Mouse (Mus musculus): ENCODE data around the gene Cuzd1.

Cuzd1 gene

DNA sequence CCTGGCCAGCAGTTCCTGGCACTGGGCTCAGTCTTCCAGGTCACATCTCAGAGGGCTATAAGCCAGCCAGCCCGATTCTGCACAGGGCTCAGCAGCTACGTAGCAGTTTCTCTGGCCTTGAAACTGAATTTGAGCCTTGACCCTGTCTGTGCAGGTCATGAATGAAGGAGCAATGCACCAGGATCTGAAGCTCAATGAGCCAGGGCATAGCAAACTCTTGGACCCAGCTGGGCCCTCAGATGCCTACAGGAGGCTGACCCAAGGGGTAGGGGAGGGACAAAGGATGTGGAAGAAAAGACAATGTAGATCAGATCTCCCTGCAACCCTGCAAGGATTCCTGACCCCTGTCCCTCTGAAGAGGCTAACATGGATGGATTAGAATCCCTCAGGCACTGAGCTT is at the start of gene Cuzd1:
Cuzd1 (minus strand) TSS at position 101 of the 400 bp plus-strand sequence.
- in situ Hi-C loops (cut with MboI; ENCODE audit: unreplicated experiment in 2 of 2) = no loop called here

DNA sequence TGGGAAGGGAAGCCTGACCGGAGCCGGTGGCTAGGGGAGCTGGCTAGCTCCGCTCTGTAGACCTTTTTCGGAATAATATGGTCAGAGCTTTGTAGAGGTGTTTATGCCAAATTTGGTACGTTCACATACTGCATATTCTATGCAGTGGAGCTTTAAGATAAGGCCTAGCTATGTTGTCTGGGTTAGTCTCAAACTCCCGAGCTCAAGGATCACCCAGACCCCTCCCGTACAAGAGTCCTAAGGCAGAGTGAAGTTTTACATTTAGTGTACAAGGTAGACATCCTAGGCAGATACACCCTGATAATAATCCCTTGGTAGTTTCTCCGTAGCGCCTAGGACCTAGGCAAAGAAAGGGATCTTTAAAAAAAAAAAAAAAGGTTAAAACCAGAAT is 49.4 kb upstream of the Cuzd1 start:
- in situ Hi-C loops (cut with MboI; ENCODE audit: unreplicated experiment in 2 of 2) = loop anchor here (5.0 to 25.0 kb wide), 5 partner anchors 36 to 1759 kb away; no protein-coding TSS in a partner anchor

GRCm38 (mm10) chr7:131370648-131371469 is 48.8 kb upstream of the Cuzd1 start, which contains the start of gene Pstk:
Gene Pstk (plus strand): TSS chr7:131371141.
- in situ Hi-C loops (cut with MboI; ENCODE audit: unreplicated experiment in 2 of 2) = loop anchor here (5.0 to 25.0 kb wide), 5 partner anchors 36 to 1759 kb away; no protein-coding TSS in a partner anchor

- in situ Hi-C loops (cut with MboI; ENCODE audit: unreplicated experiment in 2 of 2) = loop anchor here (5.0 to 25.0 kb wide), 8 partner anchors 43 to 1752 kb away; partner anchors contain the start of gene Bub3 (in 1 of the 2)
Observed at GRCm38 (mm10) chr7:131364131-131364530, 42.0 kb upstream of the Cuzd1 start.

DNA sequence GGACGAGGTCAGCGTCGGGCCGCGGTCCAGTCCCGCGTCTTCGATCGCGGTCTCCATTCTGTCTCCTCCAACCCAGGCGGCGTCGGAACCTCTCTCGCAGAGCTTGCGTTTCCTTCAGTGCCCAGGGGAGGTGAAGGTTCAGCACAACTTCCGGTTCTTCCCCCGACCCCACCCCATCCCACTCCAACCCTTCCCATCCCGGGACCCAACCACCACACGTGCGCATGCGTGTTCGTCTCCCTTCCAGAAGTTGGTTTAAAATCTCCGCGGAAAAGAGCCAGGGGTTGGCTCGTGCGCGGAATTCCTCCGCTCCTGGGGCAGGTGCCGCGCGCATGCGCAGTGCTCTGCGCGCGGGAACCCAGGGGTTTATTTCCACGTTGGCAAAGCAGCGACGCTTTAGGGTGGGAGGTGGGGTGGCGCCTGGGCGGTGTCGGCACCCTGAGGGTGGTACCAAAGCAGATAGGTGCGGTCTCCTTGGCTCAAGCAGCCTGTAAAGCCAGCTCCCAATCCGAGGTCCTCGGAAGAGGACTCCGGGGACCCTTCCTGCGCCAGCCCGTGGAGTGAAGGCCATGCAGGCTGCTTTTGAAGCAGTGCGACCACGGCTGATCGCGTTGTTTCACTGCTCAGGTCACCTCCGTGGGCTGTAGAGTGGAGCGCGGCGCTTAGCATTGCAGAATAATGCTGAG is 40.7 kb upstream of the Cuzd1 start, which contains the start of gene 2310057M21Rik:
2310057M21Rik (minus strand) TSS at position 145 of the 686 bp plus-strand sequence.
- in situ Hi-C loops (cut with MboI; ENCODE audit: unreplicated experiment in 2 of 2) = loop anchor here (5.0 to 25.0 kb wide), 8 partner anchors 45 to 1750 kb away; partner anchors contain the start of gene Bub3 (in 1 of the 2)

DNA sequence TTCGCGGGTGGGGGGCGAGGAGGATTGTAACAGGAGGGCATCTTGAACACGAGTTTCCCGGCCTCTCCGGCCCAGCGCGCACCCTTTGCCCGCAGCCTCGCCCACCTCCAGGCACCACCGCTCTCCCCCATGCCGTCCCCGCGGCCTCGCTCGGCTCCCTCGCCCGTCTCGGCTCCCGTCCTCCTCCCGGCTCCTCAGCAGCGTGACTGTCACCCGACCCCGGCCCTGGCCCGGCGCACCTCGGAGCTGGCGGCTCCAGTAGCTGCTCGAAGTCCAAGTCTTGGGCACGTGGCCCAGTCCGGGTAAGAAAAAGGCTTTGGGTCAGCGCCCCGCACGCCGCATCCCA is 40.1 kb upstream of the Cuzd1 start:
- in situ Hi-C loops (cut with MboI; ENCODE audit: unreplicated experiment in 2 of 2) = loop anchor here (5.0 to 25.0 kb wide), 8 partner anchors 45 to 1750 kb away; partner anchors contain the start of gene Bub3 (in 1 of the 2)

DNA sequence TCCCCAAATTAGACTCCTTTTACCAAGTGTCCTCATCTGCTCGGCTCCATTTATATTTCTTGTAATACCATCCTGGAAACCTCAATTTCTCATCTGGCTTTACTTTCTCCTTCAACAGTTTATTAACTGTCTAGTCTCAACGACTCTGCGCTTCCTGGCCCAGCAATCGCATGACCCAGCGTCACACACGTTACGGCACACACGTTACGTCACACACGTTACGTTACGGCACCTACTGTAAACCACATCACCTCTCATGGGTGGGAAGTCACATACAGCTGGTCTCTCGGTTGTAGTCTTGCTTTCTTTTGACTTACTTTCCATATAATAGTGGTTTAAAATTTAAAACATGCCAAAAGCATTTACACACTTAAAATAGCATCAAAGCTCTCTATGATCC is 34.0 kb upstream of the Cuzd1 start:
- in situ Hi-C loops (cut with MboI; ENCODE audit: unreplicated experiment in 2 of 2) = loop anchor here (25.0 kb wide), 4 partner anchors 819 to 1744 kb away; no protein-coding TSS in a partner anchor

DNA sequence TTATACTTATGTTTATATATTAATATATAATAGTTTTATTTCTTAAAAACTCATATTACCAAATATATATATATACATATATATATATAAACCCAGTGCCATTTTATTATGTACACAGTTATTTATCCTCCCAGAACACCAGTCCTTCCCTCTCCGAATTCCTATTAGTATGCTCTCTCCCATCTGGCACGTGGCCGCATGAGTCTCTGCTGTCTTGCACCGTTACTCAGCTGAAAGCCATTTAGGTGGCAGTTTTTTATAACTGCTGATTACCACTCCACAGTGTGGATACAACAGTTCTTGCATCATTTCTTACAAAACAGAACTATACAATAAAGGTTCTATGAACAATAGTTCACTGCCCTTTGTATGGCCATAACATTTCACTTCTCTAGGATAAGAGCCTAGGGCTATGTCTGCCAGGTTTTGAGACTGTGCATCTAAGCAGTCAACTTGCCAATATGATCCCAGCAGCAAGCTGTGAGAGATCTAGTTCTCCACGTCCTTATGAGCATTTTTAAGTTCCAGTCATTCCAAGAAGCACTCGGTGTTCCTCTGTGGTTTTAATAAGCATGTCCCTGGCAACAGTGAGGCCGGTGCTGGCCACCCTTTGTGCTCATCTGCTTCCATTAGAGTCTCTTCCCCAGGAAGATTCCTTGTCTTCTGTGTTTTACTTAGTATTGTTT is 23.9 kb upstream of the Cuzd1 start:
- in situ Hi-C loops (cut with MboI; ENCODE audit: unreplicated experiment in 2 of 2) = loop anchor here in 1 of 2 experiments (25.0 kb wide), 1 partner anchor 1709 kb away; no protein-coding TSS in a partner anchor

GRCm38 (mm10) chr7:131337502-131338068 is 15.5 kb upstream of the Cuzd1 start:
- in situ Hi-C loops (cut with MboI; ENCODE audit: unreplicated experiment in 2 of 2) = loop anchor here in 1 of 2 experiments (25.0 kb wide), 1 partner anchor 1700 kb away; no protein-coding TSS in a partner anchor

GRCm38 (mm10) chr7:131333564-131333963 is 11.5 kb upstream of the Cuzd1 start, which contains the start of gene Fam24a:
Gene Fam24a (plus strand): TSS chr7:131333864.
- in situ Hi-C loops (cut with MboI; ENCODE audit: unreplicated experiment in 2 of 2) = loop anchor here in 1 of 2 experiments (25.0 kb wide), 1 partner anchor 1696 kb away; no protein-coding TSS in a partner anchor

- in situ Hi-C loops (cut with MboI; ENCODE audit: unreplicated experiment in 2 of 2) = loop anchor here in 1 of 2 experiments (25.0 kb wide), 1 partner anchor 1694 kb away; no protein-coding TSS in a partner anchor
Observed at GRCm38 (mm10) chr7:131331688-131332087, 9.6 kb upstream of the Cuzd1 start.

DNA sequence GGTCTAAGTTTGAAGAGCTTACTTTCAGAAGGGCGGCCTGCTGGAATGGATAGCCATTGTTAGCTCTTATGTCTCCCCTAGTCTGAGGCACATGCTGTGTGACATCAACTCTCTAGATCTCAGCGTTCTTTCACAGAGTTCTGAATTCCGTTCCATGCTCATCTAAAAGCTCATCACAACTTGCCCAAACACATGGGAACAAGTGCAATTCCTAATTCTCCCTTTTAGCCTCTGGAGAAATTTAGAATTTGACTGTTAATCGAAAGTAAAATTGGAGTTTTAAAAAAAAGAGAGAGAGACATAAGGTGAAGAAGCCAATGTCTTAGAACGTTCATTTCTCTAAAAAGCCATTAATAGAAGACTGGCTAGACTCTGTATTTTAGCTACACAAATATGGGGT is 7.3 kb upstream of the Cuzd1 start, which contains the start of gene Fam24b:
Fam24b (minus strand) TSS at position 101 of the 400 bp plus-strand sequence.
- in situ Hi-C loops (cut with MboI; ENCODE audit: unreplicated experiment in 2 of 2) = loop anchor here in 1 of 2 experiments (25.0 kb wide), 1 partner anchor 1692 kb away; no protein-coding TSS in a partner anchor

GRCm38 (mm10) chr7:131327054-131327453 is 5.0 kb upstream of the Cuzd1 start:
- in situ Hi-C loops (cut with MboI; ENCODE audit: unreplicated experiment in 2 of 2) = loop anchor here in 1 of 2 experiments (25.0 kb wide), 1 partner anchor 1690 kb away; no protein-coding TSS in a partner anchor

GRCm38 (mm10) chr7:131318340-131318739 is 3.8 kb downstream of the Cuzd1 start:
- in situ Hi-C loops (cut with MboI; ENCODE audit: unreplicated experiment in 2 of 2) = no loop called here

- in situ Hi-C loops (cut with MboI; ENCODE audit: unreplicated experiment in 2 of 2) = no loop called here
Observed at GRCm38 (mm10) chr7:131317587-131317986, 4.5 kb downstream of the Cuzd1 start.

GRCm38 (mm10) chr7:131314493-131314892 is 7.6 kb downstream of the Cuzd1 start:
- in situ Hi-C loops (cut with MboI; ENCODE audit: unreplicated experiment in 2 of 2) = no loop called here

DNA sequence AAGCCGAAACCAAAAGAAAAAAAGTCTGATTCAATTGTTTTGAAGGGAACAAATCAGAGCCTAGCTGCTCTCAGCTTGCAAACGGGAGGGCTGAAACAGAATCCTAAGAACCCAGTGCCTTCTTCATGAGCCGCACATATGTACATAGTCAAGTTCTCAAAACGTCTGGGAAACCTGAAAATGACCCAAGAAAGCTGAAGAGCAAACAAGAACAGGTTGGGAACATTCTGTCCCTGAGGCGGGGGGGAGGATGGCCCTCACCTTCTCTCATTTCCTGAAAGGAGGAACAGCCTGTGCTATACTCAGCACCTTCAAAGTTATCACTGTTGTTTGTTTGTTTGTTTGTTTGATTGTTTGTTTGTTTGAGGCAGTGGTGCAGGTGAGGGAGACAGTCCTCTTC is 15.4 kb downstream of the Cuzd1 start:
- in situ Hi-C loops (cut with MboI; ENCODE audit: unreplicated experiment in 2 of 2) = no loop called here

DNA sequence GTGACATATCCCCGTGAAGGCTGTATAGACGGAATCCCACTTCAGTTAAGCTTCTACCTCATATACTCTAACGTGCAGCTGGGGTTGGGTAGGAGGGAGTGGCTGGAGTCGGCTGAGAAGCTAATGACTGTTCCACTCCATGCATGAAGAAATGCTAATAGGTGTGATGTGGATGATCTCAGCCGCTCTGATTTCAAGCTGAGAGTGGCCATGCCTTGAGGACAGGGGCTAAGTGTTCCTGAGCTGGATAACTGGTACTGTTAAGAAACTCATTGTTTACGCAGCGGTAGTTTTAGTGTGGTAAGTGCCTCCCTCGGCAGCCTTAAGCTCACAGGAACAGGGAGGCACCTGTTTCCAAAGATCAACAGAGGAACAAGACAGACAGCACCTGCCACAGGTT is 18.8 kb downstream of the Cuzd1 start:
- in situ Hi-C loops (cut with MboI; ENCODE audit: unreplicated experiment in 2 of 2) = no loop called here

DNA sequence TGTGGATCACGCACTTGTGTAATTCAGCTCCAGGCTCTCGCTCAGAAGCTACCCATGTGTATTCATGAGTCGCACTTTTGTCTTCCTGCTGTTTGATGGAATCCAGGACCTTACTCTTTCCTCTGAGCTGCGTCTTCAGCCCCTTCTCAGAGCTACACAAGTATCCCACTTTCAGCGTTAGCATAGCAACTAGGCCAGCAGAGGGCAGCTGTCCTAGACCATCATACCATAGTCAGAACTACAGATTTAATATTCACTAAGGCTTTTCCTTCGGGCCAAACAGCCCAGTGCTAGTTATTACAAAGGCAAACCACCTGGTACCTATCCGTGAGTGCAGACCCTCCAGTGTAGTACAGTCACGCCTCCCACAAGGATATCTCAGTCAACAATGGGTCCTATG is 24.9 kb downstream of the Cuzd1 start:
- in situ Hi-C loops (cut with MboI; ENCODE audit: unreplicated experiment in 2 of 2) = no loop called here

DNA sequence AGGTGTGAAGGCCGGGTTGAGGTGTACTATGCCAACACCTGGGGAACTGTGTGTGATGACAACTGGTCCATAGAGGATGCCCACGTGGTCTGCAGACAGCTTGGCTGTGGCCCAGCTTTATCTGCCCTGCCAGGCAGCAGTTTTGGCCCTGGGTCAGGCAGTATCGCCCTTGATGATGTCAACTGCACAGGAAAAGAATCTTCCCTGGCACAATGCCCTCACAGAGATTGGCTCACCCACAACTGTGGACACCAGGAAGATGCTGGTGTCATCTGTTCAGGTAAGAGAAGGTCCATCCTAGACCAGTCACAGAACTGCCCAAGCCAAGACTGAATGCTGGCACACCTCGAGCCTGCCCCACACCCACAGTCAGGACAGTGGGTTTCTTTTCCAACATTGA is 56.2 kb downstream of the Cuzd1 start:
- in situ Hi-C loops (cut with MboI; ENCODE audit: unreplicated experiment in 2 of 2) = no loop called here

Measured in v-Abl transformed pro-B cells (cell line).